Mouse (Mus musculus) limb, embryonic 12.5 days (tissue): Measurements from ENCODE around the gene Nol4l. TPM values are rescaled to one million over a fixed set of nuclear protein-coding genes. Genes with fewer than 3 reads are reported as not detected.
A peak's percentile ranks its signal among the peaks of the same experiment; 100 is the strongest.

ENCODE experiments used
- ATAC-seq: fragments of 200-750 bp; cut with Nextera tagmentation; 2 replicates; pipeline ENCODE4 v1.8.0; 2017; ENCODE audit warnings: low read depth, moderate TSS enrichment; ENCODE audit not compliant: insufficient number of reproducible peaks, insufficient read depth, low FRiP score, low TSS enrichment
- H3K27ac ChIP-seq: fragments of 300-500 bp; sonication (generic); 2 replicates; pipeline ENCODE4 v1.5.1; 2016; ENCODE audit warnings: mild to moderate bottlenecking, moderate library complexity
- H3K27me3 ChIP-seq: fragments of 300-500 bp; sonication (generic); 2 replicates; pipeline ENCODE4 v1.6.1; 2016; ENCODE audit warnings: mild to moderate bottlenecking, moderate library complexity
- H3K36me3 ChIP-seq: fragments of 300-500 bp; sonication (generic); 2 replicates; pipeline ENCODE4 v1.6.1; 2016; ENCODE audit warnings: mild to moderate bottlenecking, moderate library complexity
- H3K4me1 ChIP-seq: fragments of 300-500 bp; sonication (generic); replicated peaks from 2 replicates; pipeline ENCODE4 v1.6.1; 2016
- H3K4me2 ChIP-seq: fragments of 300-500 bp; sonication (generic); 2 replicates; pipeline ENCODE4 v1.6.1; 2016; ENCODE audit warnings: mild to moderate bottlenecking, moderate library complexity
- H3K4me3 ChIP-seq: fragments of 300-500 bp; sonication (generic); replicated peaks from 2 replicates; pipeline ENCODE4 v1.5.1; 2016; ENCODE audit warnings: mild to moderate bottlenecking
- H3K9ac ChIP-seq: fragments of 300-500 bp; sonication (generic); replicated peaks from 2 replicates; pipeline ENCODE4 v1.6.1; 2016; ENCODE audit warnings: mild to moderate bottlenecking, moderate library complexity
- H3K9me3 ChIP-seq: fragments of 300-500 bp; sonication (generic); 2 replicates; pipeline ENCODE4 v1.6.1; 2016; ENCODE audit warnings: mild to moderate bottlenecking, moderate library complexity
- WGBS: fragments of 180-500 bp; shearing (Covaris S2); methylation state at CpG from one replicate; pipeline ENCODE4 v1.1.7; 2016; 5-methylcytosine and 5-hydroxymethylcytosine counted together
- polyA plus RNA-seq: library from polyadenylated mRNA; unstranded; fragments of >200 nt; fragmentation: Nextera tagmentation; extraction: Ambion mirVana; gene quantifications from 2 replicates; pipeline ENCODE4 v1.2.1, GENCODE M21; 2016

Gene Nol4l
- 12.5 and 12.6 TPM in 2 replicates for polyA plus RNA-seq

- Histone ChIP-seq H3K27me3 (peaks cover 74% of the 10 kb centered on the region), H3K9me3 (no peaks in the 10 kb centered on the region), H3K4me3 (peak within 1 kb of the TSS; percentile 70), H3K9ac (peak within 1 kb of the TSS; percentile 66), H3K4me1 (peaks cover 36% of the 10 kb centered on the region), H3K27ac (no peak within 1 kb of the TSS), H3K4me2 (peak within 1 kb of the TSS; percentile 100), H3K36me3 (no peaks in the 10 kb centered on the region)
- WGBS, result 1% methylated on average over 60 of the region's 86 CpGs
- peak; percentile 20; the same call in 1 of the 2 replicates for ATAC-seq
Measured at GRCm38 (mm10) chr2:153529931-153530766, at the start of gene Nol4l. Gene Nol4l (minus strand): TSS chr2:153529971.

GRCm38 (mm10) chr2:153577122-153577521 is 47.4 kb upstream of the Nol4l start:
- Histone ChIP-seq H3K9ac (no peak overlapping the region), H3K27me3 (no peaks in the 10 kb centered on the region), H3K4me3 (no peak overlapping the region), H3K27ac (no peak overlapping the region), H3K9me3 (no peaks in the 10 kb centered on the region), H3K4me2 (no peak overlapping the region), H3K4me1 (peaks cover 4% of the 10 kb centered on the region; the same call in 1 of the 2 replicates), H3K36me3 (no peaks in the 10 kb centered on the region)
- WGBS, result 59% methylated on average over 4 of the region's 4 CpGs
- ATAC-seq, result no peak

GRCm38 (mm10) chr2:153576150-153576549 is 46.4 kb upstream of the Nol4l start:
- no peak overlapping the region for H3K27ac ChIP-seq
- WGBS, result 81% methylated on average over 3 of the region's 3 CpGs
- H3K4me1 ChIP-seq, result peaks cover 4% of the 10 kb centered on the region; the same call in 1 of the 2 replicates
- no peak overlapping the region for H3K4me3 ChIP-seq
- no peaks in the 10 kb centered on the region for H3K27me3 ChIP-seq
- no peaks in the 10 kb centered on the region for H3K36me3 ChIP-seq
- H3K9me3 ChIP-seq, result no peaks in the 10 kb centered on the region
- no peak for ATAC-seq
- H3K4me2 ChIP-seq, result no peak overlapping the region
- H3K9ac ChIP-seq, result no peak overlapping the region

- Histone ChIP-seq H3K4me3 (no peak overlapping the region), H3K9ac (no peak overlapping the region), H3K4me1 (peaks cover 4% of the 10 kb centered on the region; the same call in 1 of the 2 replicates), H3K27ac (no peak overlapping the region), H3K36me3 (no peaks in the 10 kb centered on the region), H3K9me3 (no peaks in the 10 kb centered on the region), H3K27me3 (no peaks in the 10 kb centered on the region), H3K4me2 (no peak overlapping the region)
- 36% methylated on average over 6 of the region's 6 CpGs for WGBS
- no peak for ATAC-seq
Measured at GRCm38 (mm10) chr2:153575554-153575953, 45.8 kb upstream of the Nol4l start.

- ATAC-seq, result no peak
- H3K9ac ChIP-seq, result no peak overlapping the region
- no peaks in the 10 kb centered on the region for H3K27me3 ChIP-seq
- H3K4me2 ChIP-seq, result no peak overlapping the region
- H3K4me1 ChIP-seq, result peaks cover 4% of the 10 kb centered on the region; the same call in 1 of the 2 replicates
- H3K27ac ChIP-seq, result no peak overlapping the region
- H3K36me3 ChIP-seq, result no peaks in the 10 kb centered on the region
- H3K4me3 ChIP-seq, result no peak overlapping the region
- WGBS, result 87% methylated on average over 9 of the region's 9 CpGs
- H3K9me3 ChIP-seq, result no peaks in the 10 kb centered on the region
Measured at GRCm38 (mm10) chr2:153573101-153573500, 43.3 kb upstream of the Nol4l start.

GRCm38 (mm10) chr2:153568541-153568940 is 38.8 kb upstream of the Nol4l start:
- no peak for ATAC-seq
- Histone ChIP-seq H3K4me2 (no peak overlapping the region), H3K36me3 (no peaks in the 10 kb centered on the region), H3K9me3 (no peaks in the 10 kb centered on the region), H3K27ac (no peak overlapping the region), H3K4me1 (no peaks in the 10 kb centered on the region), H3K4me3 (no peak overlapping the region), H3K9ac (no peak overlapping the region), H3K27me3 (no peaks in the 10 kb centered on the region)
- WGBS, result 90% methylated on average over 6 of the region's 6 CpGs

GRCm38 (mm10) chr2:153568013-153568412 is 38.2 kb upstream of the Nol4l start:
- no peak for ATAC-seq
- H3K36me3 ChIP-seq, result no peaks in the 10 kb centered on the region
- no peak overlapping the region for H3K9ac ChIP-seq
- no peaks in the 10 kb centered on the region for H3K4me1 ChIP-seq
- H3K27ac ChIP-seq, result no peak overlapping the region
- no peak overlapping the region for H3K4me3 ChIP-seq
- no peaks in the 10 kb centered on the region for H3K27me3 ChIP-seq
- 74% methylated on average over 4 of the region's 4 CpGs for WGBS
- no peaks in the 10 kb centered on the region for H3K9me3 ChIP-seq
- no peak overlapping the region for H3K4me2 ChIP-seq

- 82% methylated on average over 3 of the region's 3 CpGs for WGBS
- no peak overlapping the region for H3K9ac ChIP-seq
- H3K27me3 ChIP-seq, result peaks cover 21% of the 10 kb centered on the region
- H3K4me1 ChIP-seq, result peaks cover 16% of the 10 kb centered on the region
- no peak for ATAC-seq
- H3K36me3 ChIP-seq, result no peaks in the 10 kb centered on the region
- no peak overlapping the region for H3K4me3 ChIP-seq
- H3K9me3 ChIP-seq, result no peaks in the 10 kb centered on the region
- no peak overlapping the region for H3K4me2 ChIP-seq
- no peak overlapping the region for H3K27ac ChIP-seq
Measured at GRCm38 (mm10) chr2:153564343-153564742, 34.6 kb upstream of the Nol4l start.

- Histone ChIP-seq H3K9ac (peak overlapping the region; percentile 27; the same call in 1 of the 2 replicates), H3K36me3 (no peaks in the 10 kb centered on the region), H3K4me2 (peak overlapping the region; percentile 55), H3K4me3 (0 out of 2 replicates have a peak overlapping the region, but pooled peaks have one; percentile 19), H3K9me3 (peaks cover 4% of the 10 kb centered on the region; the same call in 1 of the 2 replicates), H3K4me1 (peaks cover 16% of the 10 kb centered on the region), H3K27ac (no peak overlapping the region), H3K27me3 (peaks cover 27% of the 10 kb centered on the region)
- WGBS, result 38% methylated on average over 5 of the region's 5 CpGs
- peak; percentile 13; the same call in 1 of the 2 replicates for ATAC-seq
Measured at GRCm38 (mm10) chr2:153561564-153561963, 31.8 kb upstream of the Nol4l start.

- H3K4me1 ChIP-seq, result peaks cover 16% of the 10 kb centered on the region
- peaks cover 4% of the 10 kb centered on the region; the same call in 1 of the 2 replicates for H3K9me3 ChIP-seq
- WGBS, result 11% methylated on average over 21 of the region's 21 CpGs
- H3K4me3 ChIP-seq, result peak overlapping the region; percentile 19
- peak overlapping the region; percentile 27 for H3K9ac ChIP-seq
- H3K4me2 ChIP-seq, result peak overlapping the region; percentile 55
- H3K27ac ChIP-seq, result no peak overlapping the region
- ATAC-seq, result peak; percentile 53; the same call in 1 of the 2 replicates
- H3K36me3 ChIP-seq, result no peaks in the 10 kb centered on the region
- H3K27me3 ChIP-seq, result peaks cover 27% of the 10 kb centered on the region
Measured at GRCm38 (mm10) chr2:153560664-153561541, 31.1 kb upstream of the Nol4l start.
